Mouse (Mus musculus) adrenal gland, adult (tissue): ENCODE measurements at regions not wholly inside any gene's neighbourhood (a gene's known extent, or its start where the extent isn't known, plus 50 kb on each side); places are given as distances from the start of the nearest gene placed in this dataset.
A peak's percentile ranks its signal among the peaks of the same experiment; 100 is the strongest.

Experiments
- DNase-seq, 2 experiments: peaks; one replicate each; pipeline ENCODE4 v3.0.0; 2022 to 2023; ENCODE audit warnings: low spot score in 1 of 2; ENCODE audit not compliant: inconsistent age in 2 of 2

DNA sequence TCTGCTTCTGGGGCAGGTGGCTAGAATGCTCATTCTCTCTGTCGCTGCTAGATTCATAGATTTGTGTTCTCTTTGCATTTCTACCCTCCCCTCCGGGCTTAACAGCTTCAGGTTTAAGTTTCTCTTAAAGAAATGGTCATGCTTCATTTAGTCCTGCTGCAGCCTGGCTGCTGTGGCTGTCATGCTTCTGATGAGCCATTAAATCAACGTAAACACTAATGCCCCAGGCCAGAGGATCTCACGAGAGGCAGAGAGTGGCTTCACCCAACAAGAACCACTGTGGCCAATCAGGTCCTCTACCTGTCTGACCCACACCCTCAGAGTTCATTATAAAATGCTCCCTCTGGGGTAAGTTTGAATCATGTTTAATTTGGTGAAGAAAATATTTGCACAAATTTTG, 173.0 kb upstream of the Zbtb20 start:
- no peak for DNase-seq

DNA sequence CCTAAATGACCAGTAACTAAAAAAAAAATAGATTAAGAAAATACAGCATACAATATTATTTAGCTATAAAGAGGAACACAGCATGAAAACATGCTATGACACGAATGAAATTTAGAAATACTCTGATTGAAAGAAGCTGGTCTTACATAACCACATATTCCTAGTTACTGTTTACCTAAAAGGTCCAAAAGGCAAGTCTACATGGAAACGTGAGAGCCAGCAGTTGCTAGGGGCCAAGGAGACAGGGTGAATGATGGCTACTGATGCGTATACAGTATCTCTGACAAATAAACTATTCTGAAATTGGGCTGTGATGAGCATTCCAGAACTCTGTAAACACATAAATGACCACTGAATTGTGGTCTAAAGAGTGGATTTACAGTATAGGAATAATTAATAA, 194.5 kb upstream of the Zbtb20 start:
- no peak for DNase-seq

DNA sequence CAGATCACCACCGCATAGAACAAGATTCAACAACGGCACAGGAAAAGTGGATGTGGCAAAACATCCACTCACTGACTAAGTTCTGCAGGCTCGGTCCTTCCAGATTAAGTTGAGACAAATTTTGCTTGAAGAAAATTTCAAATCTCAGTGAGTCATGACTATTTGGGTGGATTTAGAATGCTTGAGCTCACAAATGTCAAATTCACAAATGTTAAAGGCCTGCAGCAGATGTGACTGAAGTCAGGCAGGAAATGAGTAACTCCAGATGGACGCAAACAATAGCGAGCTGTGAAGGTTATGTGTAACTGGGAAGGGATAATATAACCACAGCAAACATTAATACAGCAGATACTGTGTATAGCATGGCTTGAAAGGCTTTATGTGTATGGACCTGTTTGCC, 198.5 kb upstream of the Zbtb20 start:
- no peak for DNase-seq

DNA sequence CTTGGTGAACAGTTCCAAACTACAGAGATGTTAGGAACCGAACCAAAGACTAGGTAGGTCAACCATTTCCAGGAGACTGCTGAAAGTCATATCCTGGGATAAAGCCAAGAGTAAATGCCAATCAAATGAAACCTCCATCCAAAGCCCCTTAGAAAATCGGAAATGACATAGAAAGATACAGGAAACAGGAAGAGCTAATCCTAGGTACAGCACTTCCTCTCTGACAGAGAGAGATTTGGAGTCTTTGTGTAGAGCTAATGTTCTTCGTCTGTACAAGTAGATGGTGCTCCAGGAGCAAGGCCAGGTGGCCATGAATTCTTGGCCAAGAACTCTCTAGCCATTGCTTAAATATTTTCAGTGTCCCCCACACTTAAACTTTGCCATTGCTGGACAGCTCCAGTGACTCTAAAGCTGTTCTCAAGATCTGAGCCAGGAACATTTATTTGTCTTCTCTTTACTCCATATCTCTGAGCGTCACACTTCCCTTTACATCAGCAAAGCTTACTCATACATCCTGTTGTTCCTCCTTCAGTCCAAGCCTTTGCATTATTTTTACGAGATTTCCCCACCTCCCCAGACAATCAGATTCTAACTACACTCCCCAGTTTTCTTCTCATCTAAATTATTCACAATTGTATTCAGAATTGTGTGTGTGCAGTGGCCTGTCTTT, 199.1 kb upstream of the Zbtb20 start:
- DNase-seq, result no peak

DNA sequence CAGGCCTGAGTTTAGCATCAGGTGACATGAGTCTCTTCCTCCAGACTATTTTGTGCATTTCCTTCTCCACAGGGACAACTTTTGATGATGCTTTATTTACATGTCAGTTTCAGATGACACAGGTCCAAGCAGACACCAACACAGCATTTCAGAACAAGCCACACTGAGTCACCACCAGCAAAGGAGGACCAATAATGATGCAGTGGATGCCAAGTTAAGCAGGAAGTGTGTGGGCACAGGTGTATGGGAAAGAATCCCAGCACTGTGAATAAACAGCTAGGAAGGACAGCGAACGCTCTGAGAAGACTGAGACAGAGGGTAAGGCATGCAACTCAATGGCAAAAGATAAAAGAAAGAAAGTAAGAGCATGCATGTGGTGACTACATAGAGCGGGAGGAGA, 200.7 kb upstream of the Zbtb20 start:
- DNase-seq, result no peak

DNA sequence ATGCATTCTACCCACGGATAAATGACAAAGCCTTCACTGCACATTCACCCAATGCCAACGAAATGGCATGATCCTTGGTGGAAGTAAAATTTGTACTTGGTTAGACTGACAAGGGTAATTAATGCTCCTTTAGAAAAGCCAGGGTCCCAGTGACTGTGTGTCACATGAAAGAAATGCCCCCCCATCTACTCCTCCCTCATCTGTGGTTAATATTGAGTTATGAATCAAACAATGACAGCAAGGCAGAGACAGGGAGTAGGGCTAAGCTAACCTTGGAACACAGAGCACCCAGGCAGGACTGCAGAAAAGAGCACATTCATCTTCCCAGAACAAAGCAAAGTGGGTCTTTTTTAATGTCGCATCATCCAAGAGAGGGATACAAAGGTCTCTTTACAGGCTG, 209.1 kb upstream of the Zbtb20 start:
- DNase-seq, result peak; percentile 37 to 76

DNA sequence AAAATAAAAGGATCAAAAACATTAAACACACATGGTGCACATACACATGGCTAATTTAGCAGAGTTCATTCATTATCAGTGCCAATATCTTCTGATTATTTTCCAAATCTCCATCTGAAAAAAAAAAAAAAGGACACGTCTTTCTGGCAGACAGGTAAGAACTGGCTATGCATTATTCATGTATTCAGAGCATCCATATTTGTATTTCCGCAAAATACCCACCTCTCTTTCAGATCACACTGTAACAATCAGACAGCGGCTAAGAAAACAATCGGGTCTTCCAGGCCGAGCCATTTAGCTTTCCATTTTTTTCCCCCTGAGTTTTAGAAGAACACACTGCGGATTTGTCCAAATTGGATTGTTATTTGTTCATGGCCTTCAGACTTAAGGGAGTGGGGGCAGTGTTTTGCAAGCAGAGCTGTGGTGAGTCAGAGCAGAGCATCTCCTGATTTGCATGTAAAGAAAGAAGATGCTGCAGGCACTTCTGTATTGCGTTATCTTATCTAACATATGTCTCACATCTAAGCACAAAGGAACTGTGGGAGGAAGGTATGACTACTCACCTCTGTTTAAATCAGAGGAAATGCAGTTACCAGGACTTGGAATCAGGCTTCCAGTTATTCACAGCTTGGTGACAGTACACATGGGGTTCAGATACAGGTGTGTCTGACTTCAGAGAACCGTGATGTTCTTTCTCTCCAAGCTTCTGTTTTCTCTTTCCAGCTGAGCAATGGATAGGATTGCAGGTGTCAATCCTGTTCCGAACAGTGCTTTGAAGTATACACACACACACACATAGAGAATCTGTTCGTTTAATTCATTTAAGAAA, 223.6 kb upstream of the Zbtb20 start:
- no peak for DNase-seq

DNA sequence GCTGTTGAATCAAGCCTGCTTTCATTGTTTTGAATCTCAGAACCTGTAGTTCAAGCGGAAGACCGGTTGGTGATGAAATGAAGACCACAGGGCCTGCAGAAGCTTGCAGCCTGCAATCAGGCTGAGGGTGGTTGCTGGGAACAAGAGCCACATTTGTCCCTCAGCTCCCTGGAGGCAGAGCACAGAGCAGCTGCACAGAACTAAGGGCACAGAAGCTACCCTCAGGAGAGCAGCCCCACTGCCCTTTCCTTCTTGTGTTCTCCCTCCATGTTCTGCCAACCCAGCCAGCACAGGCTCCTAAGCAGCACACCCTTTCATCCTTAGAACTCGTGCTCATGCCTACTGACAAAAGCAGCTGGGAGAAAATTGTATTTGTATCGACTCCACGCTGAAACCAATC, 225.9 kb upstream of the Zbtb20 start:
- DNase-seq, result no peak

DNA sequence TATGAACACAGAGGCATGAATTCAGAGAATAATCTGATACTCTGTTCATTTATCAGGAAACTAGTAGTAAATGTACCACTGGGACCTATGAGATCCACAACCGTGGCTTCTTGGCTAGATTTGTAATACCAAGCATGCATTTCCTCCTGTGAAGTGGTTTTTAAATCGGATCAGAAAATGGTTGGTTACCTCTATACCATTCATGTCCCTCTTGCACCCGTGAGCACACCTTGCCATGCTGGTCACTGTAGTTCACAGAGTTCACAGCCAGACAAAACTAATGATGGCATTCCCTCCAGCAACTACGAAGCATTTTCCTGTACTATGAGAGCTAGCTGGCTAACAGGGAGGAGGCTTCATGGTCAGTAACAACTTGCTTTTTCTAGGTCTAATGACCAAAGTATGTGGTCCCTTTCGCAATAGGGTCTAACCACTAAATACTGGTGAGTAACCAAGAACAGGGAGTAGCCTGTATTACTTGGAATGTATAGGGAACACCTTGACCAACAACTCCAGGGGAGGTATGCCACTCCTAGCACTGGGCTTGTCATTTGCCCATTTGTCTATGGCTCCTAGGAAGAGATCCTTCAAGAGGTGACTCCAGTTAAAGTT, 227.0 kb upstream of the Zbtb20 start:
- no peak for DNase-seq

DNA sequence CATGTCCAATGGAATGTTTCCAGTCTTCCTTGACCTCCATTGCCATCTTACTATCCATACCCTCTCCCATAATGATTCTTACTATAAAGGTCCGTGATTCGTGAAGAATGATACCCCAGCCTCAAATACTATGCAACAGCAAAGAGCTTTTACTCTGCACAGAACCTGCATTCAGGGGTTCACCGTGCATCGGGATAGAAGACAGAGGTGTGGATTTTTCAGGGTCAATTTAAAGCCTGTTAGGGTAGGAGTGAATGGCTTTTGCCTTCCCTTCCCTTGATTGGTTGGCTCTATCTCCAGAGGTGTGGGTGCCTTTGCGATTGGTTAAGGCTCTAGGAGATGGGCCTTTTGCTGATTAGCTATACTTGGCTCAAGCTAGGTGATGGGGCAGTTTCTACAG, 227.9 kb upstream of the Zbtb20 start:
- DNase-seq, result no peak

DNA sequence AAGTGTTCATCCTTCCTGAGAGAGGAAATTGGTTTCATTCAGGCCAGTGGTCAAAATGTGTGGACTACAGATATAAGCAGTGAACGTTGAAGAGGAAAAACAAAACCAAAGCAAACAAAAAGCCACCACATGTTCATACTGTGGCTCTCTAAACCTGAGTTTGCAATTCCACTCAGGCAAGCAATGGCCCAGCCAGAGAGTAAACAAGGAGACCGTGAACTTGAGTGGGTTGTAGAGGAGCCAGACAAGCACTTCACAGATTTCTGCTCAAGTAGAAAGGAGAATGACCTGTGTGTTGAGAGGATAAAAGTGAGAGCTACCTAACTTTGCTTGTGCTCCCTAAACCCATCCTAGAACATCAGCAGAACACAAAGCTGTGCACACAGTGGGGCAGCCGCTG, 239.9 kb upstream of the Zbtb20 start:
- DNase-seq, result no peak

DNA sequence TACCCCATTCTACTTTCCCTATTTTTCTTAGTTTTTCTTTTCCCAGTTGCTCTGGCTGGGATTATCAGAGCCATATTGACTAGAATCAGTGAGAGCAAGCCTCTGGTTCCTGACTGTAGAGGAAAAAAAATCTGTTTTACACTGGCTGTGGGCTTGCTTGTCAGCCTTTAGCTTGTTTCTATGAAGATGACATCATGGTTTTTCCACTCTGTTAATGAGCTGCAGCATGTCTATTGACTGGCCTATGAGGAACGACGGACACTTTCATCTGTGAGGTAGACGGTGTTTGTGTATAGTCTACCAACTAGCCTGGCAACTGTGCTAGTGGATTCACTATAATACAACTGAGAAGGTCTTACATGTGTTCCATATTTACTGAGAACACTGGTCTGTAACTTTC, 248.0 kb upstream of the Zbtb20 start:
- no peak for DNase-seq

DNA sequence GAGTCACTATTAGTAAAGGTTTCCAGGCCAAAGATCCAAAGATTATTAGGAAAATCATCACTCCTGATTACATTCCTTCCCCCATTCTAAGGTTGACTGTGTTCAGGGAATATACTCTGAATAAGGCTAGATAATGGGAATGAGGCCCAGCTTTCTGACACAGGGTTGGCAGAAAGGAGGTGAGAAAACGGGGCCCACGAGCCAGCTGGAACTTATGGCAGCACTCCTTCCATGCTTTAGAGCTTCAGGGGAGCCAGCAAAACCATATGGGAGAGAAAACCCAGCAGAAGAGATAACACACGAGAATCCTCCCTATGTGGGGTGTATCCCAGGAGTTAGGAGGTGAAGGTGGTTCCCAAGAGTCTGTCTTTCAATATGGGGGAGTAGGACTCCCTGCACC, 259.8 kb upstream of the Zbtb20 start:
- no peak for DNase-seq

DNA sequence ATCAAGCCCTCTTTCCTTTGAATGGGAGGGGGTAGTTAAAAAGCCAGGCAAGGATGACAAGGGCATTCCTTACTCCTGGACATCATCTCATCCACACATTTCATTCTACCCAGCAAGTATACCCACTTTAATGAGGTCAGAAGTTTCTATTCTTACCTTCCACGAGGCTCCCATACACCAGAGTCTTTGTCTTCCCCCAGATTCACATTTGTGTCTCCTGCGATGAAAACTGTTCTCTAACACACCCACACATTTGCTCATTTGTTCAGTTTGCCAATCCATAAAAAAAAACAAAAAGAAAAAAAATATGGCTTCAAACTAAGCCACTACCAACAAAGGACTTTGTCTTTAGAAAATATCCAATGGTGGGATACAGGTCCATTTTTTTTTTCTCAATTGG, 263.7 kb upstream of the Zbtb20 start:
- DNase-seq, result no peak

DNA sequence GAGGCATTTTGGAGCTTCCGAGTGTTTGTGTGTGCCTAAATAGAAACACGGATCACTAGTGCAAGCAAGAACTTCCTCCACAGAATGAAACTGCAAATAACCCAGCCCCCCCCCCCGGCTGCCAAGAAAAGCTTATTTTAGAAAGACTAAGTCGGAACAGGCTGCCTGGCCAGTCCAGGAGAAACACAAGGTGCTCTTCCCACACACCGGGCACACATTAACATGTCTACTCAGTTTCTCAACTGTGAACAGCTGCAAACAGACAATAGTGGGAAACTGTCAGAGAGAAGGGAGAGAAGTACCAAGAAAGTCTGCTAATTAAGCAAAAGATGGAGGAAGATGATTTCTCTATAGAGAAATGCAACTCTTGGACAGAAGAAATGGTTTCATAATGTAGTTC, 267.3 kb upstream of the Zbtb20 start:
- no peak for DNase-seq

DNA sequence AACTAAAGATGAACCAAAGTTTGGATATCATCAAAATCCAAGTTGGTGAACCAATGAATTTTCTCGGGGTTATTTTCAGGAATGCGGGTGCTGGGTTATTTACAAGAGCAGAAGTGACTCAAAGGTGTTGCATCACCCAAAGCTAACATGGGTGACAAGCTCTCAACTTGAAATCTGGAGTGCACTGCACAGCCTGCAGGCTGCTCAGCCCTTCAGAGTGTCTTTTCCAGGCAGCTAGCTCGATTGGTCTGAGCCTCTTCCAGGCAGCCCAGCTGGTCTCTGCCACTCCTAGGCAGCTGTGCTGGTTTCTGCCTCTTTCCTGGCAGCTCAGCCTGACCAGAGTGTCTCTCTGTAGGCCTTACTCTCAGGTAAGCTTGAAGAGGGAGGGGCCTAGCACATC, 251.9 kb upstream of the Gap43 start:
- no peak for DNase-seq

DNA sequence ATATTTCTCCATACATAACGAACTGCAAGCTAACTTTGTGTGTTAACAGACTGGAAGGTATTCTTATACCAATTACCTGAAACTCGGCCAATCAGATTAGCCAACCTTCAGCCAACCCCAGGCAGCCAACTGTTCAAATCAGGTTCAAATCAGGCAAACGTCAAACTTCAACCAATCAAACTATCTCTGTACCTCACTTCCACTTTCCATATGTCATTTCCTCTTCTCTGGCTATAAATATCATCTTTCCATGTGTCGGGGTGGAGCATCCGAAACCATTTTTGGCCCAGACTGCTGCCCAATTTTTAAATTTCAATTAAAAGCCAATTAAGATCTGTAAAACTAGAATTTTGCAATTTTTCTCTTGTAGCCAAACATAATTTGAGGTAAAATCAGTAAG, 251.1 kb upstream of the Gap43 start:
- DNase-seq, result no peak

DNA sequence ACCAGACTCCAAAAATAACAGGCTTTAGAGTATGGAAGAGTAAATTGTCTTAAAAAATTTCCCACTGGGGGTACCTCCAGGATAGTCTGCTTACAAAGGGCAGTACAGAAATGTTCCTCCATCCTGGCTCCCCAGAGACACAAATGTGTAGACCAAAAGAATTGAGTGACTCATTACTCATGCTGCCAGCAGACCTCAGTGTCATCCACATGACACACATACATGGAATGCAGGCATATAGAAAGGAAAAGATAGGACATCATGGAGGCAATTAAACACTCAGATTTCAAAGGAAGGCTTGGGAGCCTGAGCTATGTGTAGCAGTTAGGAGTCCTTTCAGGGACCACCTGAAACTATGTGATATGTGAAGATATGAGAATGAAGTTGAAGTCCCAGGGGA, 245.7 kb upstream of the Gap43 start:
- no peak for DNase-seq

DNA sequence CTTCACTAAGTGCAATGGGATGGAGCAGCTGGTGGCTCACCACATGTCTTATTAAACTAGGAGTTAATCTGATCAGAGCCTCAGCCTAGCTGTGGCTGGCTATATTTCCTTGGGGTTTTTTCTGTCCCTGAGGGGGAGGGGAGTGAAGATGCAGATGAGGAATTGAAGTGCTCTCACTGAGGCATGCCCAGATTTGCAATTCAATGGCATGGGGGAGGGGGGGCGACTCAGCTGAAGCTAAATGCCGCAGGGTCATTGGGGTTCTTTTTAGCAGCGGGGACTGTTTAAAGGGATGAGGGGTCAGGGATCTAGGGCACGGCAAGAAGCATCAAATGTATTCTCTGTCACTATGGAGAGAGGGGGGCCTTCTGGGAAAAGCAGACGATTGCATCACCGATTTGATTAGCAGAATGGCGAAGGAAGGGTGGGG, 235.1 kb upstream of the Gap43 start:
- no peak for DNase-seq

DNA sequence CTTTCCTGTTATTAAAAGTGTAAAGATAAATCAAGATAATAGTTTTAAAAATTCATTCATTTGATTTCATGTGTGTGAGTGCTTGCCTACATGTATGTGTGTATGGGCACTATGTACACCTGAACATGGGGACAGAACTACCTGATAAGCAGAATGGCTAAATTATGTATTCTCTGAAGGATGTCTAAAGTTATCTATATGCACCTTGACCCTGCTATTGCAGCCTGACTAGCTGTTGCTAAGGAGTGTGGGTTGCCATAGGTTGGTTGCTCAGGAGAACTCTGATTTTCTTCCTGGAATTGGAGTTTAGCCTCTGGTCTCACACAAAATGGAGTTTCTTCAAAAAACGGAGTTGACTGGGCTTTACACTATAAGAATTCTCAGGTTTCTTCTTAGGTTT, 234.5 kb upstream of the Gap43 start:
- no peak for DNase-seq

DNA sequence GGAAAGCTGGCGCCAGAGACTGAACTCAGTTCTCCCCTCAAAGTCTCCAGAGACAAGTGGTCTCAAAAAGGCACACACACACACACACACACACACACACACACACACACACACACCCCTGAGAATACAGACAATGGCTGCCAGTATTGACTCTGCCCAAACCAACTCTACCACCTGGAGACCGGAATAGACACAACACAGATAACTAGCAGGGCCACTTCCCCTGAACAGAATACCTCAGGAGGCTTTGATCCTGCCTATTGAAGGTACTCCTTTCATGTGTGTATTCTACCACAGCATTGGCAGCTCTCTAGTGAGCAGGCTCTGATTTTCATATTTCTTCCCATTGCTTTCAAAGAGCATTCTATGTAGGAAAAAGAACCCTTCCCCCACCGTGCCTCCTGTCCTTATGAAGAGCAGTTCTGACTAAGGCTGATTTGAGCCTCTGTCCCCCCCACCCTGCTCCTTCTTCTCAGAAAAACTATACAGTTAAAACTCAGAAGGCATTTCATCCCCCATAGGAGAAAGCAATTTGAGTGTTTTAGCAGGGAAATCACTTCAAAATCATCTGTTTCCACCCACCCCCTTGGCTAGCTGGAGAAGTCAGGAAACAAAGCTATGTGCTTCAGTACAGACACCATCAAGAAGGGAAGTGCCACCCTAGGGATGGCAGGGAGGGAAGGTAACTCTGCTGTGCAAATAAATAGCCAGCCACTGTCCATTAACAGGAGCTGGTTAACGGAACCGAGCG, 230.0 kb upstream of the Gap43 start:
- no peak for DNase-seq

DNA sequence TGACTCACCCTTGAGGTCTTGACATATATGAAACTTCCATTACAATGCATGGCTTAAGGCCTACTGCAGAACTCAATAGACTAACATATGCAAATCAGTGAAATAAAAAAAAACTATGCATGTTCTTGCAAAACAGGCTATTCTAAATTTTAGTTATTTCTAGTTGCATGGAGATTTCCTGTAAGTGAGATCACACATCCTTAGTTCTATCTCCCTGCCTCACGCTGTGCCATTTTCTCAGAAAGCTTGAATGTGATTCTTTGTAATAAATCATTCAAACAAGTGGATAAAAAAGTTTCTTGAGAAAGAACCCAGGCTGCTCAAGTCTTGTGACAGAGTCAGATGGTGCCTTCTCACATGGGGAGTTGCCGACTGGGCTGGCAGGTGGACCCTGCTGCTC, 228.9 kb upstream of the Gap43 start:
- no peak for DNase-seq
